Mouse (Mus musculus): ENCODE measurements around the gene Cdk14. TPM values are rescaled to one million over a fixed set of nuclear protein-coding genes. Genes with fewer than 3 reads are reported as not detected.

Gene Cdk14
- polyA plus RNA-seq, 1 experiment, result 10.1 TPM

GRCm38 (mm10) chr5:5274318-5274717, 145.8 kb downstream of the Cdk14 start:
- no peak overlapping the region for H3K27ac ChIP-seq (replicated peaks; ENCODE audit: low read depth, low read length)

DNA sequence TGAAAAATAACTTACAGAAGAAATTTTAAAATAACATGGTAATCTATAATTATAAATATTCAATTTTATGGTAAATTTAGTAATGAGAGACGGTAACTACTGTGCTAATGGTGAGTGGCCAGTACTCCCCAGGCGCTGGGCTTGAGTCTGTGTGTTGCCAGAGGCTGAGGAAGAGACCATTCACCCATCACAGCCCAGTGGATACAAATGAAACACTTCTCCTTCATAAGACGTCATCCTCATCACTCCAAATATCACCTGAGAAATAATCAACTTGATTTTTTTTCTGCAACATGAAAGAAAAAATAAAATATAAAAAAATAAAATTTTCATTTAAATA, 153.4 kb downstream of the Cdk14 start:
- Histone ChIP-seq H3K4me1 (ENCODE audit: control insufficient read depth, insufficient read depth, insufficient read length, low read length) (peaks cover 3% of the 10 kb centered on the region; the same call in 1 of the 2 replicates), H3K27ac (replicated peaks; ENCODE audit: low read depth, low read length) (no peak overlapping the region), H3K4me3 (ENCODE audit: insufficient read depth, low read depth, low read length) (no peak overlapping the region)

More at GRCm38 (mm10) chr5:5274318-5274717, 145.8 kb downstream of the Cdk14 start:
- peaks cover 3% of the 10 kb centered on the region; the same call in 1 of the 2 replicates for H3K4me1 ChIP-seq (ENCODE audit: control insufficient read depth, insufficient read depth, insufficient read length, low read length)
- no peak overlapping the region for H3K4me3 ChIP-seq (ENCODE audit: insufficient read depth, low read depth, low read length)

GRCm38 (mm10) chr5:5265861-5266786, 154.0 kb downstream of the Cdk14 start:
- Histone ChIP-seq H3K27ac (replicated peaks; ENCODE audit: low read depth, low read length) (no peak overlapping the region), H3K4me3 (ENCODE audit: insufficient read depth, low read depth, low read length) (peak overlapping the region; percentile 16; the same call in 1 of the 2 replicates), H3K4me1 (ENCODE audit: control insufficient read depth, insufficient read depth, insufficient read length, low read length) (peaks cover 9% of the 10 kb centered on the region; the same call in 1 of the 2 replicates)

- Histone ChIP-seq H3K27ac (replicated peaks; ENCODE audit: low read depth, low read length) (no peak overlapping the region), H3K4me1 (ENCODE audit: control insufficient read depth, insufficient read depth, insufficient read length, low read length) (peaks cover 10% of the 10 kb centered on the region; the same call in 1 of the 2 replicates), H3K4me3 (ENCODE audit: insufficient read depth, low read depth, low read length) (peak overlapping the region; percentile 8; the same call in 1 of the 2 replicates)
These were observed 154.7 kb downstream of the Cdk14 start for GRCm38 (mm10) chr5:5265401-5265841.

DNA sequence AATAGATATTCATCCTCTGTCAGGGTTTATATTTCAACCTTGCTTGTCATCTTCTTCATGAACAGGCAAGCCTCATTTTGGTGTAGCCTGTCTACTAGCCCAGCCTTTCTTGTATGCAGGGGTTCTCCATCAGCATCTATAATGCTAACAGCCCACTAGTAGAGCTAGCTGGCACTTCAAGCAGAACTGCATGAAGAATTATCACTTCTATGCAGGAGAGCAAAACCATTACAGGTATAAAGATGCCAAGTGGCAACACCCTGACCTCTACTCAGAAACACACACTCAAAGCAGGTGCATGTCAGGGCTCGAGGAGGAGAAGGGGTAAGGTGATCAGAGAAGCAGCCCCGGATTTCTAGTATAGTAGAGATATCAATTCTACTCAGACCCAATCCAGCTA, 155.4 kb downstream of the Cdk14 start:
- Histone ChIP-seq H3K27ac (replicated peaks; ENCODE audit: low read depth, low read length) (no peak overlapping the region), H3K4me3 (ENCODE audit: insufficient read depth, low read depth, low read length) (no peak overlapping the region), H3K4me1 (ENCODE audit: control insufficient read depth, insufficient read depth, insufficient read length, low read length) (peaks cover 10% of the 10 kb centered on the region; the same call in 1 of the 2 replicates)

GRCm38 (mm10) chr5:5261725-5262296, 158.3 kb downstream of the Cdk14 start:
- peaks cover 10% of the 10 kb centered on the region; the same call in 1 of the 2 replicates for H3K4me1 ChIP-seq (ENCODE audit: control insufficient read depth, insufficient read depth, insufficient read length, low read length)
- H3K27ac ChIP-seq (replicated peaks; ENCODE audit: low read depth, low read length), result no peak overlapping the region; the same call in 1 of the 2 replicates
- 0 out of 2 replicates have a peak overlapping the region, but pooled peaks have one; percentile 16 for H3K4me3 ChIP-seq (ENCODE audit: insufficient read depth, low read depth, low read length)

DNA sequence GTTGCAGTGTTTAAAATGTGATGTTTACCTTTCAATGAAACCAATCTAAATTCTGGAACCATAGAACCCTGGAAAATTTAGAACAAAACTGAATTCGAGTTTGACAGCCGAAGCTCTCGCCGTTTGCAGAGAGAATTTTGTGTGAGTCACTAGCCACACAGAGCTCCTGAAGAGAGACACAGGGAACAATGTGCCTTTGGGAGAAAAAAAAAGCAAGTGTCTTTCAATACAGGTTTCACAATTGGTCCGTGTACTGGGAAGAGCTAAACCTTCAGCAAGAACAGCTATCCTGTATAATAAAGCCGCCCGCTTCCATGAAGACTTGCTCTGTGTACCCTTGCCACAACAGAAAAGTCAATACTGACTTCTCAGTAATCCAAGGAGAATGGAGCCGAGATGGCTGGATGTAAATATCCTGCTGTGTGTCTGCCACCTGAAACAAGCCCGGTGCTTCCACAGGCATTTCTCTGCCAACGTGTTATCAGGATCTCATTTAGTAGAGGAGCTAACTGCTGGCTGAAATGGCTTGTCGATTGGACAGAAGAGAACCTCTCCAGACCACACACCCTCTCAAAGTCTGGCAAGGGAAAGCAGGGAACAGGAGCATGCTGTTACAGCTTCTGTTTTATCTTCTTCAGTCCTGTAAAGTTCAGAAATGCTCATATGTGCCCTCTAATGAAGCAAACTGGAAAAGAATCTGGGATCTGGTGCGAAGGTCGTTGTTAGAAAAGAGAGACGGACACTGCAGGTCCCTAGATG, 159.0 kb downstream of the Cdk14 start:
- H3K4me3 ChIP-seq (ENCODE audit: insufficient read depth, low read depth, low read length), result 0 out of 2 replicates have a peak overlapping the region, but pooled peaks have one; percentile 16
- peak overlapping the region; percentile 30 for H3K27ac ChIP-seq (replicated peaks; ENCODE audit: low read depth, low read length)
- peaks cover 10% of the 10 kb centered on the region; the same call in 1 of the 2 replicates for H3K4me1 ChIP-seq (ENCODE audit: control insufficient read depth, insufficient read depth, insufficient read length, low read length)

DNA sequence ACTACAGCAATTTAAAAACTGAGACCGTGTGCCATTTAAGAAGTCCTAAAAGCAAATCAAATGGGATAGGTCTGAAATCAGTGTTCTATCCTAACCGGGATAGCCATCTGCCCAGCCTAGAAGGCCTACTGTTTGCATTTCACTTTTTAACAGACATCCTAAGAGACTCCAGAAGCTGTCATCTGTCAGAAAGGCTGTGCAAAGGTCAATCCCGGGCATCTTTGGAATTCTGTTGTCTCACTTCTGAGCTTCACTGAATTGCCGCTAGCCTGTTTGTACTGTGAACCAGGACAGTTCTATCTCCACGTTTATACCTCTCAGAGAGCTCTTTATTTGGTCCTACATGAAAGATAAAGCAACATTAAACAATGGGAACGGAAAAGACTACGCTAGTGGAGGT, 159.8 kb downstream of the Cdk14 start:
- no peak overlapping the region for H3K27ac ChIP-seq (replicated peaks; ENCODE audit: low read depth, low read length)

GRCm38 (mm10) chr5:5254391-5254790, 165.7 kb downstream of the Cdk14 start:
- H3K4me1 ChIP-seq (ENCODE audit: control insufficient read depth, insufficient read depth, insufficient read length, low read length), result no peaks in the 10 kb centered on the region
- H3K4me3 ChIP-seq (ENCODE audit: insufficient read depth, low read depth, low read length), result no peak overlapping the region
- H3K27ac ChIP-seq (replicated peaks; ENCODE audit: low read depth, low read length), result no peak overlapping the region

More for the DNA sequence above, 159.8 kb downstream of the Cdk14 start:
- peaks cover 8% of the 10 kb centered on the region; the same call in 1 of the 2 replicates for H3K4me1 ChIP-seq (ENCODE audit: control insufficient read depth, insufficient read depth, insufficient read length, low read length)
- H3K4me3 ChIP-seq (ENCODE audit: insufficient read depth, low read depth, low read length), result no peak overlapping the region

DNA sequence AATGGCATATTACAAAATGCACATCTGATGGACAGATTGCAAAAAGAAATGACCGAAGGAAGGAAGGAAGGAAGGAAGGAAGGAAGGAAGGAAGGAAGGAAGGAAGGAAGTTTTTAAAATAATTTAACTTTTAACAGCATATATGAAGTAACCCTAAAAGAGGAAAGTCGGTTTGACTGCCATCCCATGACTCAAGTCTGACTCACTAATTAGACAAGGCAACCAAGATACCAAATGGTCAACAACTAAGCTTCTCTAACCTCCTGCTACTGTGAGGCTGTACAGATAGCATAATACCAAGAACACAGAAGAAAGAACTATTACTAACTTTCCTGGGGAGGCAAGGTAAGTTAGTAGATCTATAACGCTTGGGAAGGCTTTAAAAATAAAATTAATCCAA, 166.9 kb downstream of the Cdk14 start:
- H3K4me3 ChIP-seq (ENCODE audit: insufficient read depth, low read depth, low read length), result no peak overlapping the region
- no peaks in the 10 kb centered on the region for H3K4me1 ChIP-seq (ENCODE audit: control insufficient read depth, insufficient read depth, insufficient read length, low read length)
- no peak overlapping the region for H3K27ac ChIP-seq (replicated peaks; ENCODE audit: low read depth, low read length)

DNA sequence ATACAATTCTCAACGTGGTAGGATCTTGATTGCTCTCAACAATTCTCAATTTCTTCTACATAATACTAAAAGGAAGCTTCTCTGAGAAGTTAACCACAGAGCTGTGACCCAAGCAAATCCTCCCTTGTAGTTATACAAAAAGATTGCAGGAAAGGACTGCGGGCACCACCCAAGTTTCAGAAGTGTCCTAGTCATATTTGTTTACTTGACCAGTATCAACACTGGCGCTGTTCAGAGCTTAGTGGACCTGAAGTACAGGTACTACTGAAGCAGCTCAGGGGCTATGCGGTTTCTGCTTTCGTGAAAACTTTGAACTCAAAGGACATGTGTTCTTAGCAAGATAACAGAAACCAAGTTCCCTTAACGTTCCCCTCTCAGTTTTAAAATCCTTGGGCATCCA, 172.4 kb downstream of the Cdk14 start:
- Histone ChIP-seq H3K4me1 (ENCODE audit: control insufficient read depth, insufficient read depth, insufficient read length, low read length) (peaks cover 5% of the 10 kb centered on the region; the same call in 1 of the 2 replicates), H3K27ac (replicated peaks; ENCODE audit: low read depth, low read length) (no peak overlapping the region), H3K4me3 (ENCODE audit: insufficient read depth, low read depth, low read length) (no peak overlapping the region)

- H3K4me1 ChIP-seq (ENCODE audit: control insufficient read depth, insufficient read depth, insufficient read length, low read length), result peaks cover 5% of the 10 kb centered on the region; the same call in 1 of the 2 replicates
- no peak overlapping the region for H3K27ac ChIP-seq (replicated peaks; ENCODE audit: low read depth, low read length)
- no peak overlapping the region for H3K4me3 ChIP-seq (ENCODE audit: insufficient read depth, low read depth, low read length)
These were observed 173.5 kb downstream of the Cdk14 start for GRCm38 (mm10) chr5:5246534-5247175.

DNA sequence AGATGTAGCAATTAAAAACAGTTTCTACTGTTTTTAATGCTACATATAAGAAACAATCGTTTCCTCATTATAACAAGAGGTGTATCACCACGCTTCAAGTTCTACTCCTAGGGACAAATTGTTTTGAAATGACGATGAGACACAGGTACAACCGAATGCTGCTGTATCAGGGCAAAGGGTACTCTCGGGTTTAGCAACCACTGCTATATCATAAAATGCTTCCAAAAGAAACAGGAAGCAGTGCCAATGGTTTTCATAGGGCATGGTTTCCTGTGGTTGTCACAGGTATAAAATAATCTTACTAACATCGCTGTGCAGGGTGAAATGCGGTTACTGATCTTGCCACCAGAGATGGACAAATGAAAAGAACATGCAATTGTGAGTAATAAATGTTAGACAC, 174.9 kb downstream of the Cdk14 start:
- H3K4me3 ChIP-seq (ENCODE audit: insufficient read depth, low read depth, low read length), result no peak overlapping the region
- no peak overlapping the region for H3K27ac ChIP-seq (replicated peaks; ENCODE audit: low read depth, low read length)
- peaks cover 5% of the 10 kb centered on the region; the same call in 1 of the 2 replicates for H3K4me1 ChIP-seq (ENCODE audit: control insufficient read depth, insufficient read depth, insufficient read length, low read length)

- peaks cover 5% of the 10 kb centered on the region; the same call in 1 of the 2 replicates for H3K4me1 ChIP-seq (ENCODE audit: control insufficient read depth, insufficient read depth, insufficient read length, low read length)
- no peak overlapping the region for H3K27ac ChIP-seq (replicated peaks; ENCODE audit: low read depth, low read length)
- H3K4me3 ChIP-seq (ENCODE audit: insufficient read depth, low read depth, low read length), result no peak overlapping the region
These were observed 176.5 kb downstream of the Cdk14 start for GRCm38 (mm10) chr5:5243648-5244047.

Measured in brown adipose tissue, adult 24 weeks (tissue).